Mouse (Mus musculus) bone marrow macrophage, adult 2 months (primary cell): ENCODE measurements around the gene Htra1. TPM values are rescaled to one million over a fixed set of nuclear protein-coding genes. Genes with fewer than 3 reads are reported as not detected.

Source experiments
- H3K27ac ChIP-seq: 2 replicates; pipeline ENCODE4 v1.5.1; 2012; ENCODE audit warnings: low read depth, low read length; ENCODE audit not compliant: insufficient read depth
- H3K4me1 ChIP-seq: 2 replicates; pipeline ENCODE4 v1.6.1; 2012; ENCODE audit warnings: low read length; ENCODE audit not compliant: control insufficient read depth, insufficient read depth
- H3K4me3 ChIP-seq: 2 replicates; pipeline ENCODE4 v1.5.1; 2012; ENCODE audit warnings: mild to moderate bottlenecking, low read length, moderate library complexity; ENCODE audit not compliant: insufficient read depth
- CTCF ChIP-seq: IDR thresholded peaks from 2 replicates; pipeline ENCODE4 v1.5.1; 2012; ENCODE audit warnings: low read depth, mild to moderate bottlenecking, low read length, moderate library complexity
- POLR2A ChIP-seq: IDR thresholded peaks from 2 replicates; pipeline ENCODE4 v1.6.1; 2012; ENCODE audit warnings: mild to moderate bottlenecking, low read depth, low read length, borderline replicate concordance
- polyA plus RNA-seq: library from polyadenylated mRNA; stranded (reverse); fragments of >200 nt; gene quantifications from 2 replicates; pipeline ENCODE4 v1.2.4, GENCODE M21; 2012; ENCODE audit not compliant: missing spikeins, insufficient read depth, insufficient read length

The Htra1 gene
- polyA plus RNA-seq, 1 experiment, result 1.5 TPM

DNA sequence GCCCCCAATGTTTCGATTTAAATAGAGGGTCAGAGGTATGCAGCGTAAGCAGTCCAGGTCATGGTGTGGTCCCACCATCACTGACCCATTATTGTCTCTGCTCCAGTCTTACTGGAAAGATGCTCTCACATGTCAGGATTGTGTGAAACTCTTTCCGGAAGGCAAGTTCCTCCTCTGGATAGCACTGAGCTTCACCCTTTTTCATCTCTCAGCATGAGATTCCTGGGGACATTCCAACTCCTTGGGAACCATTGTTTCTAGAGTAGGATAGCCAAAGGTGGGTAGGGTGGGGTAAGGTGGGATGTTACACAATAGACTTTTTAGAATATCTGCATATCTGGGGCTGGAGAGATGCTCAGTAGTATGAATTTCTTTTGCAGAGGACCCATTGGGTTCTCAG, 9.8 kb downstream of the Htra1 start:
- Histone ChIP-seq H3K4me3 (no peak overlapping the region), H3K4me1 (peaks cover 38% of the 10 kb centered on the region), H3K27ac (no peak overlapping the region)
- no peak for TF ChIP-seq CTCF
- no peak for TF ChIP-seq POLR2A

- H3K27ac ChIP-seq, result no peak overlapping the region
- TF ChIP-seq POLR2A, result no peak
- no peak for TF ChIP-seq CTCF
- H3K4me1 ChIP-seq, result peaks cover 38% of the 10 kb centered on the region
- no peak overlapping the region for H3K4me3 ChIP-seq
Measured at GRCm38 (mm10) chr7:130946303-130946702, 10.4 kb downstream of the Htra1 start.

DNA sequence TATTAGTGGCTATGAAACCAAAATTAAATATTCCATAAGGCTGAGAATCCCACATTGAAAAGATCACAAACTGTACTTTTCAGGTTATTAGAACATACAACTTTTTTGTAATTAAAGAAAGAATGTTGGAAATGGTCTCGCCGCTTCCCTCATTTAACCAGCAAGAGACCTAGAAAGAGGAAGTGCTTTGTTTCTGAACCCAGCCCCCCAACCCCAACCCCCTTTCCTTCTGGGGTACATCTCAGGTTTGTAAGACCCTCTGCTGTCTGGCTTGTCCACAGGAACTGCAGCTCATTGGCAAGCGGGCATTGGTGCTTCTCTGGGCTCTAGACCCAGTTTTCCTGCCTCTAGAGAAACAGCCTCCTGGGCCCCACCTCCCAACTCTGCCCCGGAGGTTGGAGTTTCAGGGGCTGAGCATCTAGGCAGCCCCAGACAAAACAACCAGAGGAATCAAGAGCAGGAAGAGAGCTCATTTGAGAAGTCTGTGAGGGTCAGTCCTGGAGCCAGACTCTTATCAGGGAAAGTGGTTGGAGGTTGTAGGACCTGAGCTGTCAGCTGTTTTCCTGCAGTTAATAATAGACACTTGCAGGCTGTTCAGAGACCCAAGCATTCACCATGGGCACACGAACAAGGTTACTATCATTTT, 12.8 kb downstream of the Htra1 start:
- no peak overlapping the region for H3K4me3 ChIP-seq

DNA sequence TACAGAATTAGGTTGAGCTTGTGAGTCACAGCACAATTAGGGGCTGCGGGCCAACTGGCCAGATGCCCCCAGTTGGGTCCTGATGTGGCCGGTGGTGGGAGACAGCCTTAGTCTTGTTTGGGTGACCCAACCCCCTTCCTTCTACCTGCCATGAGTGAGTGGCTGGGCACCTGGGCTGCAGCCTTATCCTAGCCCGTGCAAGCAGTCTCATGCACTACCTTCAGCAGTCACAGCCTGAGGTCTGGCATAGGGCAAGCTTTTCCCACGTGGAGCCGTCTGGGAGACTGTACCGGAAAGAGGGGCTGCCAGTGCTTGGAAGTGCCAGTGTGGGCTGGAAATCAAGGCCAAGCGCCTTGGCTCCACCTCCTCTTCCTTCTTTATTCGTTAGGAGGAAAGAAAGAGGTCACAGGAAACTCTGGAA, 13.4 kb downstream of the Htra1 start:
- H3K4me3 ChIP-seq, result no peak overlapping the region

More for the DNA sequence above, 12.8 kb downstream of the Htra1 start:
- Histone ChIP-seq H3K27ac (no peak overlapping the region), H3K4me1 (peaks cover 22% of the 10 kb centered on the region)
- TF ChIP-seq CTCF (no peak), POLR2A (no peak)

DNA sequence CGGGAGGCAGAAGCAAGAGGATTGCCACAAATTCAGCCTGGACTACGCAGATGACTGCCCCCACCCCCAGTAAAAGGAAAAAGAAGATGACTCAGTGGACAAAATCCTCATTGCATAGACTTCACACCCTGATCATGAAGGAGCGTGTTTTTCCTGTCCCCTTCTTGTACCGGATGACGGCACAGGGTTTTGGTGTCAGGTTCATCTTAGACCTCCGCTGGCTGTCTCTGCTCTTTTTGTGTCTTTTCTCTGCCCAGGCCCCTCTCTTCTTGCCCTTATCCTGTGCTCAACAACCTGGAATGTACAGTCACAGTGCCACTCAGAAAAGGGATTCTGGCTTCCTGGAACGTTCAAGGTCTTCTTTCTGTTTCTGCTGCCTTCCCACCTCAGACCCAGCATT, 14.6 kb downstream of the Htra1 start:
- H3K27ac ChIP-seq, result no peak overlapping the region
- no peak for TF ChIP-seq CTCF
- no peak for TF ChIP-seq POLR2A

More for the DNA sequence above, 13.4 kb downstream of the Htra1 start:
- TF ChIP-seq CTCF (no peak), POLR2A (no peak)
- H3K4me1 ChIP-seq, result peaks cover 16% of the 10 kb centered on the region
- no peak overlapping the region for H3K27ac ChIP-seq

DNA sequence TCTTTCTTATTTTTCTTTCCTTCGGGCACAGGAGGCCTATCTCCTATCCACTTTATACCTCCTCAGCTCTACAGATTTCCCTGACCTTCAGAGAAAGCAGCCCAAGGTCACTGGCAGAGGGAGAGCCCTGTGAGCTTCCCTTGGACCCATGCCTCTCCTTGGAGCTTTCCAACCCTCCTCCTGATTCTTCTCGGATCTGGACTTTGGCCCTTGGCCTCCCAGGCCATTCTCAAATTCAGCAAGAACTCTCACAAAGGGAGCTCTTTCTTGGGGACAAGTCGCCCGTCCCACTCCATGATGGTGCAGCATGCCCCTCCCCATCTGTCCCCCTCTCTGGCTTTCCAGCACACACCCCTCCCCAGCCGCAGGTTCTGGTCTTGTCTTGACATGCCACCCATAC, 15.1 kb downstream of the Htra1 start:
- peaks cover 7% of the 10 kb centered on the region for H3K4me1 ChIP-seq
- no peak overlapping the region for H3K4me3 ChIP-seq
- TF ChIP-seq CTCF (no peak), POLR2A (no peak)
- no peak overlapping the region for H3K27ac ChIP-seq

More for the DNA sequence above, 14.6 kb downstream of the Htra1 start:
- H3K4me1 ChIP-seq, result peaks cover 7% of the 10 kb centered on the region
- H3K4me3 ChIP-seq, result no peak overlapping the region

DNA sequence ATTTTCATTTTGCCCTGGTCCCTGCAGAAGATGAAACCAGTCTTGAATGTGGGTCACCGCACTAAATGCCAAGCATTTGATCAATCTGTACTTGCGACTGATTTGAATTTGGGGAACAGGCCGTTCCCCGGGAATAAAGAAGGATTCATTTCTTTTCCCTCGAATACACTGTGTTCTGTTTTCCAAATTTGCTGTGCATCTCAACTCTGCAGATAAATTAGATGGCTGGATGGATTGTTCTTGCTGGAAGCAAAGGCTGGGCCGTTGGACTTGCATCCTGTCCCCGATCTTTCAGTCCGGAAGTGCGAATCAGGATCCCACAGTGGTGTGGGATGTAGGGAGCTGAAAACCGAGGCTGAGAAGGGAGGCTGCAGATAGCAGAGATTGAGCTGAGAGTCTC, 17.5 kb downstream of the Htra1 start:
- Histone ChIP-seq H3K4me1 (peaks cover 5% of the 10 kb centered on the region), H3K27ac (no peak overlapping the region), H3K4me3 (no peak overlapping the region)
- TF ChIP-seq POLR2A, result no peak
- TF ChIP-seq CTCF, result no peak

GRCm38 (mm10) chr7:130954177-130954601, 18.3 kb downstream of the Htra1 start:
- no peak for TF ChIP-seq POLR2A
- no peak for TF ChIP-seq CTCF
- no peaks in the 10 kb centered on the region for H3K4me1 ChIP-seq

DNA sequence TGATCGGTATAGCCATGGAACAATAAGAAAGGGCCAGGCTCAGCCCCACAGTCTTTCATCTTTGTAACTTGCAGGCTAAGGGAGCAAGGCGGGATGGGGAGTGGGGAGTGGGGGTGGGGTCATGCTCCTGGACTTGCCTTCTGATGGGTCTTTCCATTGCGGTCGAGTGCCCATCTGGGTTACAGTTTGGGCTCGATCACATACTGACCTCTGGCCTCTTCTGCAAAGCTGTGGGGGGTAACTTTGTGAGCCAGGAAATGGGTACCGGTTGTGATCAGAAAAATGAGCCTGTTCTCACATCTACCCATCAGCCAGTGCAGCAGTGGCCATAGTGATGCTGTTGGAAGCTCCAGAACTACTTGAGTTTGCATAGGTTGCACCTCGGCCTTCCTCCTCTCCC, 22.6 kb downstream of the Htra1 start:
- Histone ChIP-seq H3K4me1 (peaks cover 9% of the 10 kb centered on the region; the same call in 1 of the 2 replicates), H3K4me3 (no peak overlapping the region)
- TF ChIP-seq CTCF (no peak), POLR2A (no peak)

More at GRCm38 (mm10) chr7:130954177-130954601, 18.3 kb downstream of the Htra1 start:
- Histone ChIP-seq H3K27ac (no peak overlapping the region), H3K4me3 (no peak overlapping the region)

GRCm38 (mm10) chr7:130959868-130960267, 24.0 kb downstream of the Htra1 start:
- TF ChIP-seq POLR2A (no peak), CTCF (no peak)
- H3K27ac ChIP-seq, result no peak overlapping the region
- H3K4me3 ChIP-seq, result no peak overlapping the region
- H3K4me1 ChIP-seq, result peaks cover 16% of the 10 kb centered on the region

More for the DNA sequence above, 22.6 kb downstream of the Htra1 start:
- H3K27ac ChIP-seq, result no peak overlapping the region
